8 mouse cellular contexts compared by ENCODE assay signal in the genomic region with DNA sequence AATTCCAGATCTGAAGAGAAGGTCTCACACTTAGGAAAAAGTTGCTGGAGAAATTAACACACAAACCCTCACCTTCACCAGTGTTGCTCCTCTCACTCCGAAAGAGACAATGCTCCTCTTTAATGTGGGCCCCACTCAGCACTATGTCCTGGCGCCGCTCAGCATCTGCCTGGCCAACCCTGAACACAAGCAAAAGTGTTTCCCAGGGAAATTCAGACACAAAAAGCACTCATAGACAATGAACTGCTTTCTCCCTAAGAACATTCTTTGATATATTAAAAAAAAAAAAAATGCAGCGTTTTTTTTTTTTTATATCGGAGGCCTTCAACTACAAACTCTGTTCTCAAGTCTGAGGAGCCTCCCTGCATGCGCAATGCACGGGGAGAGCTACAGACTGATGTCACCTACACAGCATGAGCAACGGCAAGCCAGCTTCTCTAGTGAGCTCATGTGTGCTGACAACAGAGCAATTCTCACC.
A peak's percentile ranks its signal among the peaks of the same experiment; 100 is the strongest.
DNase-seq lines count a peak whose midpoint lies in the region.

No protein-coding gene starts in this region.

- DNase-seq in cerebellum, adult 11-12 months = peak; percentile 24
- no peak for DNase-seq in cerebellum, adult 8-10 months
- DNase-seq in right cerebral cortex, adult 2 months (ENCODE audit: low spot score in 2 of 2) = peak; percentile 40 to 50
- DNase-seq in right cerebral cortex, postnatal 25 days = no peak
- DNase-seq in mesoderm, embryonic 11.5 days (ENCODE audit: low read depth, low spot score) = peak; percentile 37
- peak; percentile 25 for DNase-seq in right cerebral cortex, postnatal 14 days
- DNase-seq in ovary, postnatal 10 days (ENCODE audit: low spot score) = no peak
- no peak for DNase-seq in thymus, postnatal 36 days

Comparison
In these comparisons a context has a peak if more than half of its experiments do, and no peak if none do; other contexts are left out.
1. DNase-seq: peak in cerebellum, adult 11-12 months (single experiment), right cerebral cortex, adult 2 months (2 of 2), mesoderm, embryonic 11.5 days (single experiment) and right cerebral cortex, postnatal 14 days (single experiment); none in cerebellum, adult 8-10 months (single experiment), right cerebral cortex, postnatal 25 days (single experiment), ovary, postnatal 10 days (single experiment) and thymus, postnatal 36 days (0 of 2).